Mouse (Mus musculus): ENCODE data around the gene Plekhm1. TPM values are rescaled to one million over a fixed set of nuclear protein-coding genes. Genes with fewer than 3 reads are reported as not detected.
A peak's percentile ranks its signal among the peaks of the same experiment; 100 is the strongest.

Plekhm1 gene
- polyA plus RNA-seq, 1 experiment from 2014 or later: 5.9 TPM

GRCm38 (mm10) chr11:103335561-103335960 lies 76.9 kb downstream of the Plekhm1 start:
- H3K4me1 ChIP-seq (ENCODE audit: control insufficient read depth, insufficient read depth, low read length): peaks cover 6% of the 10 kb centered on the region; the same call in 1 of the 2 replicates
- H3K9me3 ChIP-seq (replicated peaks; ENCODE audit: control insufficient read depth, low read length): no peaks in the 10 kb centered on the region
- WGBS: 80% methylated on average over 5 of the region's 5 CpGs
- H3K27me3 ChIP-seq (ENCODE audit: control insufficient read depth, insufficient read depth, low read length): peaks cover 9% of the 10 kb centered on the region; the same call in 1 of the 2 replicates
- no peak overlapping the region for H3K4me3 ChIP-seq (ENCODE audit: low read length)
- no peak overlapping the region for H3K4me2 ChIP-seq (ENCODE audit: low read depth, low read length)
- no peak overlapping the region for H3K27ac ChIP-seq (ENCODE audit: low read length)
- no peaks in the 10 kb centered on the region for H3K36me3 ChIP-seq (ENCODE audit: control insufficient read depth, insufficient read depth)
- ATAC-seq (replicated peaks; ENCODE audit: extremely low read depth, insufficient read depth, low FRiP score): no peak
- no peak overlapping the region for H3K9ac ChIP-seq (ENCODE audit: low read length)

- Histone ChIP-seq H3K4me1 (ENCODE audit: control insufficient read depth, insufficient read depth, low read length) (peaks cover 6% of the 10 kb centered on the region; the same call in 1 of the 2 replicates), H3K4me3 (ENCODE audit: low read length) (no peak overlapping the region), H3K9me3 (replicated peaks; ENCODE audit: control insufficient read depth, low read length) (no peaks in the 10 kb centered on the region), H3K27me3 (ENCODE audit: control insufficient read depth, insufficient read depth, low read length) (peaks cover 9% of the 10 kb centered on the region; the same call in 1 of the 2 replicates), H3K36me3 (ENCODE audit: control insufficient read depth, insufficient read depth) (no peaks in the 10 kb centered on the region), H3K27ac (ENCODE audit: low read length) (no peak overlapping the region), H3K9ac (ENCODE audit: low read length) (no peak overlapping the region), H3K4me2 (ENCODE audit: low read depth, low read length) (no peak overlapping the region)
- no peak for ATAC-seq (replicated peaks; ENCODE audit: extremely low read depth, insufficient read depth, low FRiP score)
- 77% methylated on average over 9 of the region's 9 CpGs for WGBS
These were observed 77.6 kb downstream of the Plekhm1 start for GRCm38 (mm10) chr11:103334925-103335324.

GRCm38 (mm10) chr11:103333719-103334398 lies 78.6 kb downstream of the Plekhm1 start:
- WGBS: 29% methylated on average over 40 of the region's 40 CpGs
- peak overlapping the region; percentile 61 for H3K4me2 ChIP-seq (ENCODE audit: low read depth, low read length)

GRCm38 (mm10) chr11:103332890-103333651 lies 79.4 kb downstream of the Plekhm1 start:
- Histone ChIP-seq H3K27ac (ENCODE audit: low read length) (no peak overlapping the region), H3K4me1 (ENCODE audit: control insufficient read depth, insufficient read depth, low read length) (peaks cover 6% of the 10 kb centered on the region; the same call in 1 of the 2 replicates), H3K4me2 (ENCODE audit: low read depth, low read length) (peak overlapping the region; percentile 61), H3K9ac (ENCODE audit: low read length) (no peak overlapping the region), H3K4me3 (ENCODE audit: low read length) (peak overlapping the region; percentile 39), H3K27me3 (ENCODE audit: control insufficient read depth, insufficient read depth, low read length) (peaks cover 9% of the 10 kb centered on the region; the same call in 1 of the 2 replicates), H3K36me3 (ENCODE audit: control insufficient read depth, insufficient read depth) (no peaks in the 10 kb centered on the region), H3K9me3 (replicated peaks; ENCODE audit: control insufficient read depth, low read length) (no peaks in the 10 kb centered on the region)
- 31% methylated on average over 34 of the region's 34 CpGs for WGBS
- ATAC-seq (replicated peaks; ENCODE audit: extremely low read depth, insufficient read depth, low FRiP score): no peak

More at GRCm38 (mm10) chr11:103333719-103334398, 78.6 kb downstream of the Plekhm1 start:
- Histone ChIP-seq H3K9me3 (replicated peaks; ENCODE audit: control insufficient read depth, low read length) (no peaks in the 10 kb centered on the region), H3K4me1 (ENCODE audit: control insufficient read depth, insufficient read depth, low read length) (peaks cover 6% of the 10 kb centered on the region; the same call in 1 of the 2 replicates), H3K4me3 (ENCODE audit: low read length) (peak overlapping the region; percentile 39), H3K9ac (ENCODE audit: low read length) (no peak overlapping the region), H3K36me3 (ENCODE audit: control insufficient read depth, insufficient read depth) (no peaks in the 10 kb centered on the region), H3K27ac (ENCODE audit: low read length) (no peak overlapping the region), H3K27me3 (ENCODE audit: control insufficient read depth, insufficient read depth, low read length) (peaks cover 9% of the 10 kb centered on the region; the same call in 1 of the 2 replicates)
- ATAC-seq (replicated peaks; ENCODE audit: extremely low read depth, insufficient read depth, low FRiP score): no peak

DNA sequence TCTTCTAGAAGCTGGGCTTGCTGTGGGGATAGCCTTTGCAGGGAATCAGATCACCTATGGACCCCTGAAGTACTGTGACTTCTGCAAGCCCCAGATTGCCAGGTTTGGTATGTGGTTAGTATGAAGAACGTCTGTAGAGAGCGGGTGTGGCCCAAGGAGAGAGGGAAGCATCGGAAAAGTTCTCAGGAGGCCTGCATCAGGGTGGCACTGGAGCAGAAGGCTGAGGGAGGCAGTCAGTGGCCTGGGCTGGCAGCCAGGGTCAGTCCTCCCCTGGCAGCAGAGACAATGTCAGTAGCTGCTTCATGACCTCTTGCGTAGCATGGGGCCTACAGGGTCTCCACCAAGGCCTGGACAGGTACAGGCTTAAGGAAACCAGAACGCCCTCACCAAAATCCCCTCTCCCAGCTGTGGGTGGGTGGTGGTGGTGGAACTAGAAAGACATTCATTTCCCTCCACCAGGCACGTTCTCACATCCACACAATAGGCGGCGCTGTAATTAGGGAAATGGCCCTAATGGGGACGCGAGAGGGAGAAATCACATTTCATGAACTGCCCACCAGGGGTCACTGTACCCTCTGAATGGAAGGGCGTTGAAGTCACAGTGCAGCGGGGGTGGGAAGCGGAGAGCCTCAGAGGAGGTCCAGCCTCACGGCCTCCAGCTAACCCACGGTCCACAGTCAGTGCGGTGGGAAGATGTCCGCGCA lies 80.1 kb downstream of the Plekhm1 start:
- no peak; the same call in 1 of the 2 replicates for ATAC-seq (replicated peaks; ENCODE audit: extremely low read depth, insufficient read depth, low FRiP score)
- Histone ChIP-seq H3K4me3 (ENCODE audit: low read length) (peak overlapping the region; percentile 39), H3K4me1 (ENCODE audit: control insufficient read depth, insufficient read depth, low read length) (peaks cover 6% of the 10 kb centered on the region; the same call in 1 of the 2 replicates), H3K27ac (ENCODE audit: low read length) (no peak overlapping the region), H3K9me3 (replicated peaks; ENCODE audit: control insufficient read depth, low read length) (no peaks in the 10 kb centered on the region), H3K4me2 (ENCODE audit: low read depth, low read length) (peak overlapping the region; percentile 61), H3K9ac (ENCODE audit: low read length) (no peak overlapping the region), H3K36me3 (ENCODE audit: control insufficient read depth, insufficient read depth) (no peaks in the 10 kb centered on the region), H3K27me3 (ENCODE audit: control insufficient read depth, insufficient read depth, low read length) (peaks cover 9% of the 10 kb centered on the region; the same call in 1 of the 2 replicates)
- 28% methylated on average over 18 of the region's 18 CpGs for WGBS

GRCm38 (mm10) chr11:103331502-103332185 lies 80.8 kb downstream of the Plekhm1 start:
- H3K27me3 ChIP-seq (ENCODE audit: control insufficient read depth, insufficient read depth, low read length): peaks cover 9% of the 10 kb centered on the region; the same call in 1 of the 2 replicates
- 90% methylated on average over 10 of the region's 10 CpGs for WGBS
- H3K9ac ChIP-seq (ENCODE audit: low read length): no peak overlapping the region
- H3K4me2 ChIP-seq (ENCODE audit: low read depth, low read length): no peak overlapping the region
- no peaks in the 10 kb centered on the region for H3K9me3 ChIP-seq (replicated peaks; ENCODE audit: control insufficient read depth, low read length)
- H3K4me1 ChIP-seq (ENCODE audit: control insufficient read depth, insufficient read depth, low read length): peaks cover 6% of the 10 kb centered on the region; the same call in 1 of the 2 replicates
- ATAC-seq (replicated peaks; ENCODE audit: extremely low read depth, insufficient read depth, low FRiP score): no peak
- no peak overlapping the region for H3K4me3 ChIP-seq (ENCODE audit: low read length)
- H3K36me3 ChIP-seq (ENCODE audit: control insufficient read depth, insufficient read depth): no peaks in the 10 kb centered on the region
- H3K27ac ChIP-seq (ENCODE audit: low read length): no peak overlapping the region

- peaks cover 9% of the 10 kb centered on the region; the same call in 1 of the 2 replicates for H3K27me3 ChIP-seq (ENCODE audit: control insufficient read depth, insufficient read depth, low read length)
- ATAC-seq (replicated peaks; ENCODE audit: extremely low read depth, insufficient read depth, low FRiP score): no peak
- WGBS: 78% methylated on average over 7 of the region's 7 CpGs
These were observed 81.7 kb downstream of the Plekhm1 start for GRCm38 (mm10) chr11:103330651-103331319.

GRCm38 (mm10) chr11:103326950-103327349 lies 85.5 kb downstream of the Plekhm1 start:
- WGBS: 13% methylated on average over 5 of the region's 5 CpGs
- Histone ChIP-seq H3K9me3 (replicated peaks; ENCODE audit: control insufficient read depth, low read length) (no peaks in the 10 kb centered on the region), H3K9ac (ENCODE audit: low read length) (no peak overlapping the region), H3K4me1 (ENCODE audit: control insufficient read depth, insufficient read depth, low read length) (no peaks in the 10 kb centered on the region), H3K27me3 (ENCODE audit: control insufficient read depth, insufficient read depth, low read length) (no peaks in the 10 kb centered on the region), H3K36me3 (ENCODE audit: control insufficient read depth, insufficient read depth) (no peaks in the 10 kb centered on the region), H3K4me2 (ENCODE audit: low read depth, low read length) (no peak overlapping the region), H3K4me3 (ENCODE audit: low read length) (no peak overlapping the region), H3K27ac (ENCODE audit: low read length) (no peak overlapping the region)
- ATAC-seq (replicated peaks; ENCODE audit: extremely low read depth, insufficient read depth, low FRiP score): no peak; the same call in 1 of the 2 replicates

More at GRCm38 (mm10) chr11:103330651-103331319, 81.7 kb downstream of the Plekhm1 start:
- Histone ChIP-seq H3K36me3 (ENCODE audit: control insufficient read depth, insufficient read depth) (no peaks in the 10 kb centered on the region), H3K4me1 (ENCODE audit: control insufficient read depth, insufficient read depth, low read length) (peaks cover 6% of the 10 kb centered on the region; the same call in 1 of the 2 replicates), H3K9ac (ENCODE audit: low read length) (no peak overlapping the region), H3K9me3 (replicated peaks; ENCODE audit: control insufficient read depth, low read length) (no peaks in the 10 kb centered on the region), H3K27ac (ENCODE audit: low read length) (no peak overlapping the region), H3K4me2 (ENCODE audit: low read depth, low read length) (no peak overlapping the region), H3K4me3 (ENCODE audit: low read length) (no peak overlapping the region)
